Mouse (Mus musculus): ENCODE measurements at regions not wholly inside any gene's neighbourhood (a gene's known extent, or its start where the extent isn't known, plus 50 kb on each side); places are given as distances from the start of the nearest gene placed in this dataset.

- CTCF ChIA-PET, result no interaction called here
- ATAC-seq (no peak), DNase-seq (ENCODE audit: low read depth, low spot score) (no peak)
- TF ChIP-seq CTCF (IDR thresholded peaks at IDR 0.05), result no peak
- in situ Hi-C loops (cut with MboI; ENCODE audit: low pct_unique_long_range_greater_than_20kb), result no loop called here
- H3K27me3 ChIP-seq, result no peaks in the 10 kb centered on the region
- POLR2A ChIA-PET, result interaction anchor here (0.6 kb wide), 1 partner anchor 835 kb away, joined by 3 read pairs; no protein-coding TSS in a partner anchor
Measured at GRCm38 (mm10) chr14:48580396-48580795, 93.2 kb downstream of the Otx2 start.

DNA sequence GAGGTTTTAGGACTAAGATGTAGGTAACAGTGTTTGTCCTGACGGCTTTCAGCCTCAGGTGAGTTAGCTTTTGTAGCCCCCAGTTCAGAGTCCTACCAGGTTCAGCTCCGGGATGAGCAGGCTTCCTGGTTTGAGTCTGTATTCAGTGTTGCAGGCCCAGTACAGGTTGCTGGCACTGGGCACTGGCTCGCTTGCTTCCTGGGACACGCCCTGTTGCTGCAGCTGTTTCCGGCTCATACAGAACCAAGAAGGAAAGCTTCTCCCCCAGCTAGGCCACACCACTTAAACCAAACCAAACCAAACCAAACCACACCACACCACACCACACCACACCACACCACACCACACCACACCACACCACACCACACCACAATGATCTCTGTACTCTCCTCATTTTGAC, 93.6 kb downstream of the Otx2 start:
- DNase-seq (ENCODE audit: low read depth, low spot score) (no peak), ATAC-seq (no peak)
- TF ChIP-seq CTCF (IDR thresholded peaks at IDR 0.05), result no peak
- POLR2A ChIA-PET, result no interaction called here
- in situ Hi-C loops (cut with MboI; ENCODE audit: low pct_unique_long_range_greater_than_20kb), result no loop called here
- H3K27me3 ChIP-seq, result no peaks in the 10 kb centered on the region
- CTCF ChIA-PET, result no interaction called here
